Mouse (Mus musculus) Patski (cell line): Measurements from ENCODE around the gene Lsm7. TPM values are rescaled to one million over a fixed set of nuclear protein-coding genes. Genes with fewer than 3 reads are reported as not detected.
"Not testable (repeated sequence)": the region's sequence is repeated elsewhere in the genome, so short reads cannot be mapped to it uniquely, and the experiment has no call there.

Experiments used
- ATAC-seq: fragments of 100-300 bp; one replicate; pipeline ENCODE4 v1.8.0; 2021
- CTCF ChIA-PET: fragments of 350-600 bp; sonication (Branson Sonifier 250); formaldehyde crosslinking; loops from one replicate; lab custom pipeline; 2022; ENCODE audit warnings: inconsistent platforms; lab: Charles Lee
- POLR2A ChIA-PET: fragments of 350-600 bp; sonication (Branson Sonifier 250); formaldehyde crosslinking; loops from one replicate; lab custom pipeline; 2022; ENCODE audit warnings: antibody characterized with exemption, inconsistent platforms; lab: Charles Lee
- DNase-seq: peaks from one replicate; pipeline ENCODE4 v3.0.0-alpha.2; 2011; ENCODE audit warnings: low read depth, low spot score
- H3K27me3 ChIP-seq: fragments of 371-371 bp; one replicate; pipeline ENCODE4 v1.5.1; 2021
- CTCF ChIP-seq: fragments of 100-300 bp; IDR thresholded peaks from one replicate; pipeline ENCODE4 v1.5.1; 2021
- in situ Hi-C: fragments of 300-500 bp; cut with MboI; formaldehyde crosslinking; loops from 3 replicates; pipeline ENCODE4 v1.11.1; 2018; ENCODE audit warnings: low pct_unique_long_range_greater_than_20kb, mixed read lengths
- polyA plus RNA-seq: library from polyadenylated mRNA; unstranded; gene quantifications from one replicate; pipeline ENCODE4 v1.2.3, GENCODE M21; 2021

Lsm7 gene
- polyA plus RNA-seq, 1 experiment from 2014 or later, result 77.8 TPM

- no peak for TF ChIP-seq CTCF
- H3K27me3 ChIP-seq, result no peaks in the 10 kb centered on the region
- DNase-seq (no peak), ATAC-seq (no peak)
- CTCF ChIA-PET, result interaction anchor here (1.2 kb wide), 1 partner anchor 15 kb away, joined by 4 read pairs; no protein-coding TSS in a partner anchor
- POLR2A ChIA-PET, result interaction anchor here (0.6 to 0.9 kb wide), 5 partner anchors 9 to 28 kb away, joined by 3 to 5 read pairs (median 3); partner anchors contain the start of genes Lsm7 and Sppl2b
- in situ Hi-C loops, result no loop called here
These were observed 27.7 kb downstream of the Lsm7 start for GRCm38 (mm10) chr10:80827063-80827869.

- in situ Hi-C loops, result no loop called here
- DNase-seq, result peak; percentile 97
- TF ChIP-seq CTCF, result no peak
- ChIA-PET POLR2A (interaction anchor here (0.6 to 0.9 kb wide), 3 partner anchors 9 to 29 kb away, joined by 3 to 5 read pairs (median 3); partner anchors contain the start of genes Lsm7 and Sppl2b), CTCF (no interaction called here)
- no peaks in the 10 kb centered on the region for H3K27me3 ChIP-seq
- peak; percentile 92 for ATAC-seq
These were observed 28.6 kb downstream of the Lsm7 start, which contains the start of gene Oaz1 for GRCm38 (mm10) chr10:80826151-80827062. Gene Oaz1 (plus strand): TSS chr10:80826656.

- DNase-seq (no peak), ATAC-seq (no peak)
- CTCF ChIA-PET, result no interaction called here
- TF ChIP-seq CTCF, result no peak
- no peaks in the 10 kb centered on the region for H3K27me3 ChIP-seq
- POLR2A ChIA-PET, result no interaction called here
- in situ Hi-C loops, result loop anchor here (5.0 kb wide), 3 partner anchors 52 to 172 kb away; no protein-coding TSS in a partner anchor
These were observed 30.2 kb downstream of the Lsm7 start for GRCm38 (mm10) chr10:80824827-80825226.

GRCm38 (mm10) chr10:80823847-80824643 lies 31.0 kb downstream of the Lsm7 start:
- POLR2A ChIA-PET, result no interaction called here
- CTCF ChIA-PET, result no interaction called here
- no peak for DNase-seq

GRCm38 (mm10) chr10:80823316-80823715 lies 31.7 kb downstream of the Lsm7 start:
- in situ Hi-C loops, result loop anchor here (5.0 kb wide), 3 partner anchors 54 to 174 kb away; no protein-coding TSS in a partner anchor
- ATAC-seq, result no peak
- no peak for TF ChIP-seq CTCF
- DNase-seq, result no peak
- ChIA-PET POLR2A (no interaction called here), CTCF (no interaction called here)
- no peaks in the 10 kb centered on the region for H3K27me3 ChIP-seq

More at GRCm38 (mm10) chr10:80823847-80824643, 31.0 kb downstream of the Lsm7 start:
- no peak for ATAC-seq
- no peaks in the 10 kb centered on the region for H3K27me3 ChIP-seq
- TF ChIP-seq CTCF, result no peak
- in situ Hi-C loops, result loop anchor here (5.0 kb wide), 3 partner anchors 53 to 173 kb away; no protein-coding TSS in a partner anchor

- DNase-seq (no peak), ATAC-seq (no peak)
- no peaks in the 10 kb centered on the region for H3K27me3 ChIP-seq
- ChIA-PET POLR2A (no interaction called here), CTCF (no interaction called here)
- in situ Hi-C loops, result loop anchor here (5.0 kb wide), 3 partner anchors 55 to 175 kb away; no protein-coding TSS in a partner anchor
- no peak for TF ChIP-seq CTCF
These were observed 32.5 kb downstream of the Lsm7 start for GRCm38 (mm10) chr10:80822528-80822927.

- CTCF ChIA-PET, result no interaction called here
- in situ Hi-C loops, result loop anchor here (5.0 kb wide), 3 partner anchors 55 to 175 kb away; no protein-coding TSS in a partner anchor
- TF ChIP-seq CTCF, result no peak
- no peaks in the 10 kb centered on the region for H3K27me3 ChIP-seq
- ATAC-seq, result no peak
- no peak for DNase-seq
- POLR2A ChIA-PET, result no interaction called here
These were observed 33.0 kb downstream of the Lsm7 start for GRCm38 (mm10) chr10:80821991-80822390.

- no peak for DNase-seq
- no peak for TF ChIP-seq CTCF
- ChIA-PET POLR2A (no interaction called here), CTCF (interaction anchor here (0.9 to 1.6 kb wide), 5 partner anchors 10 to 222 kb away, joined by 3 to 7 read pairs (median 3); no protein-coding TSS in a partner anchor)
- no peak for ATAC-seq
- in situ Hi-C loops, result no loop called here
- H3K27me3 ChIP-seq, result no peaks in the 10 kb centered on the region
These were observed 35.6 kb downstream of the Lsm7 start for GRCm38 (mm10) chr10:80819406-80819805.

GRCm38 (mm10) chr10:80818599-80819281 lies 36.3 kb downstream of the Lsm7 start:
- ATAC-seq (no peak), DNase-seq (no peak)
- POLR2A ChIA-PET, result interaction anchor here (1.4 kb wide), 1 partner anchor 71 kb away, joined by 3 read pairs; no protein-coding TSS in a partner anchor
- TF ChIP-seq CTCF, result no peak
- CTCF ChIA-PET, result interaction anchor here (0.9 to 2.5 kb wide), 6 partner anchors 10 to 222 kb away, joined by 3 to 8 read pairs (median 3); partner anchors contain the start of gene Amh
- in situ Hi-C loops, result no loop called here
- no peaks in the 10 kb centered on the region for H3K27me3 ChIP-seq

GRCm38 (mm10) chr10:80817955-80818354 lies 37.1 kb downstream of the Lsm7 start:
- H3K27me3 ChIP-seq, ATAC-seq, in situ Hi-C loops, DNase-seq: not testable (repeated sequence)
- ChIA-PET CTCF (interaction anchor here (1.6 to 2.5 kb wide), 2 partner anchors 13 to 70 kb away, joined by 7 to 8 read pairs; partner anchors contain the start of gene Amh), POLR2A (interaction anchor here (0.8 to 1.4 kb wide), 2 partner anchors 9 to 70 kb away, joined by 3 to 5 read pairs; no protein-coding TSS in a partner anchor)
